Mouse (Mus musculus) small intestine, adult 2 months (tissue): ENCODE data around the gene Aldh3b3.

Experiments
- CTCF ChIP-seq: fragments of 200-500 bp; IDR thresholded peaks from 2 replicates; pipeline ENCODE4 v1.5.1; 2012; ENCODE audit warnings: low read depth, mild to moderate bottlenecking, control low read depth, inconsistent platforms, low read length, moderate library complexity, mixed read lengths; ENCODE audit not compliant: insufficient replicate concordance, insufficient read length; ENCODE audit errors: extremely low read depth
- POLR2A ChIP-seq: fragments of 200-500 bp; IDR thresholded peaks from 2 replicates; pipeline ENCODE4 v1.6.1; 2012; ENCODE audit warnings: low read depth, mild to moderate bottlenecking, control low read depth, inconsistent platforms, low read length, moderate library complexity

GRCm38 (mm10) chr19:3996747-3997146, 38.3 kb downstream of the Aldh3b3 start:
- TF ChIP-seq CTCF = no peak
- no peak for TF ChIP-seq POLR2A
